Mouse (Mus musculus) myocyte (in vitro differentiated cells): ENCODE measurements at regions not wholly inside any gene's neighbourhood (a gene's known extent, or its start where the extent isn't known, plus 50 kb on each side); places are given as distances from the start of the nearest gene placed in this dataset.

Experiments used
- H3K27me3 ChIP-seq: one replicate; pipeline ENCODE4 v1.6.1; 2011; ENCODE audit not compliant: control insufficient read depth, insufficient read depth, insufficient read length
- H3K36me3 ChIP-seq: one replicate; pipeline ENCODE4 v1.6.1; 2011; ENCODE audit not compliant: control insufficient read depth, insufficient read depth
- H3K4me2 ChIP-seq: one replicate; pipeline ENCODE4 v1.6.1; 2011; ENCODE audit warnings: low read depth, control low read depth
- H3K4me3 ChIP-seq: one replicate; pipeline ENCODE4 v1.5.1; 2011; ENCODE audit warnings: mild to moderate bottlenecking, control low read depth, moderate library complexity
- H3K79me2 ChIP-seq: one replicate; pipeline ENCODE4 v1.6.1; 2011; ENCODE audit not compliant: control insufficient read depth, insufficient read depth
- H3ac ChIP-seq: one replicate; pipeline ENCODE4 v1.6.1; 2011; ENCODE audit not compliant: control insufficient read depth, insufficient read length
- CEBPB ChIP-seq: IDR thresholded peaks from 2 replicates; pipeline ENCODE4 v1.6.1; 2011; ENCODE audit warnings: mild to moderate bottlenecking, moderate library complexity; ENCODE audit not compliant: poor library complexity, insufficient read depth, severe bottlenecking
- E2F4 ChIP-seq: IDR thresholded peaks from one replicate; pipeline ENCODE4 v1.6.1; 2011; ENCODE audit warnings: mild to moderate bottlenecking, control low read depth, moderate library complexity; ENCODE audit not compliant: insufficient read depth
- MAX ChIP-seq: IDR thresholded peaks from one replicate; pipeline ENCODE4 v1.6.1; 2011; ENCODE audit warnings: low read depth, mild to moderate bottlenecking, control low read depth
- MYOD1 ChIP-seq, 3 experiments: IDR thresholded peaks; one replicate each; pipeline ENCODE4 v1.6.1; 2011; ENCODE audit warnings: control low read depth in 2 of 3, low read depth in 2 of 3, mild to moderate bottlenecking in 2 of 3, moderate library complexity in 1 of 3; ENCODE audit not compliant: insufficient read length in 2 of 3, control insufficient read depth in 1 of 3
- MYOG ChIP-seq, 3 experiments: IDR thresholded peaks; one replicate each; pipeline ENCODE4 v1.6.1; 2011; ENCODE audit warnings: control low read depth in 2 of 3, low read depth in 2 of 3, mild to moderate bottlenecking in 2 of 3; ENCODE audit not compliant: insufficient read length in 2 of 3, control insufficient read depth in 1 of 3, insufficient read depth in 1 of 3
- POLR2A ChIP-seq: IDR thresholded peaks from one replicate; pipeline ENCODE4 v1.6.1; 2011; ENCODE audit warnings: low read depth, mild to moderate bottlenecking, control low read depth, moderate library complexity; ENCODE audit not compliant: insufficient read length
- POLR2AphosphoS2 ChIP-seq: IDR thresholded peaks from one replicate; pipeline ENCODE4 v1.6.1; 2011; ENCODE audit warnings: low read depth, control low read depth; ENCODE audit not compliant: insufficient read length
- REST ChIP-seq: IDR thresholded peaks from one replicate; pipeline ENCODE4 v1.6.1; 2011; ENCODE audit warnings: mild to moderate bottlenecking, control low read depth, moderate library complexity; ENCODE audit not compliant: insufficient read depth, insufficient read length
- SRF ChIP-seq: IDR thresholded peaks from one replicate; pipeline ENCODE4 v1.6.1; 2011; ENCODE audit warnings: low read depth; ENCODE audit not compliant: control insufficient read depth, insufficient read length
- TCF12 ChIP-seq: IDR thresholded peaks from one replicate; pipeline ENCODE4 v1.6.1; 2011; ENCODE audit warnings: mild to moderate bottlenecking, control low read depth; ENCODE audit not compliant: poor library complexity, insufficient read depth, severe bottlenecking
- TCF3 ChIP-seq: IDR thresholded peaks from one replicate; pipeline ENCODE4 v1.6.1; 2011; ENCODE audit warnings: low read depth, control low read depth; ENCODE audit not compliant: insufficient read length
- USF1 ChIP-seq: IDR thresholded peaks from one replicate; pipeline ENCODE4 v1.6.1; 2011; ENCODE audit warnings: low read depth, mild to moderate bottlenecking, control low read depth, moderate library complexity

DNA sequence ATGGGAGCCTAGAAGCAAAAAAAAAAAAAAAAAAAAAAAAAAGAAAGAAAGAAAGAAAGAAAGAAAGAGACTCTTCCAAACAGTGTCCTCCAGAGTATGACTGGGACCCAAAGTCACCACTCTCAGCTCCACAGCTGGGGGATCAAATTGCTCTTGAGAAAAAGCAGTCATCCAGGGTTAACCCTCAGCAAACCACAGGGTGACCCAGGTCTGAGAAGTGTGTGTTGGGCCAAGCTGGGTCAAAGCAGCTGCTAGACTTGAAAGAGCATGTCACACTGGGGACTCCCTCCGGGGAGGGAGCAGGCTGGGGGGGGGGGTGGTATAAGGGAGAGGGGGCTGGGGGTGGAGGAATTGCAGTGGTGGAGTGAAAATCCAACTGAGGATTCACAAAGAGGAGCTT, 206.3 kb downstream of the Cdc5l start:
- no peaks in the 10 kb centered on the region for H3K27me3 ChIP-seq
- H3K36me3 ChIP-seq = no peaks in the 10 kb centered on the region
- H3K4me3 ChIP-seq = no peak overlapping the region
- no peaks in the 10 kb centered on the region for H3K79me2 ChIP-seq
- H3K4me2 ChIP-seq = no peak overlapping the region
- no peak overlapping the region for H3ac ChIP-seq
- TF ChIP-seq TCF12 = peak; percentile 12
- no peak for TF ChIP-seq CEBPB
- no peak for TF ChIP-seq POLR2A
- TF ChIP-seq MYOD1 (IDR thresholded peaks at IDR 0.05; ENCODE audit: control insufficient read depth in 1 of 3, insufficient read length in 2 of 3, low read depth in 2 of 3) = peak in 2 of 3 experiments; percentile 34 to 80
- TF ChIP-seq USF1 = no peak
- peak in 2 of 3 experiments; percentile 37 to 82 for TF ChIP-seq MYOG (IDR thresholded peaks at IDR 0.05; ENCODE audit: control insufficient read depth in 1 of 3, insufficient read depth in 1 of 3, insufficient read length in 2 of 3, low read depth in 2 of 3)
- peak; percentile 9 for TF ChIP-seq TCF3

- Histone ChIP-seq H3K4me3 (no peak overlapping the region), H3K36me3 (no peaks in the 10 kb centered on the region), H3K79me2 (no peaks in the 10 kb centered on the region), H3K27me3 (no peaks in the 10 kb centered on the region), H3ac (no peak overlapping the region), H3K4me2 (no peak overlapping the region)
- TF ChIP-seq TCF3 (no peak), MAX (no peak), POLR2A (no peak), POLR2AphosphoS2 (no peak), TCF12 (no peak), MYOD1 (IDR thresholded peaks at IDR 0.05; ENCODE audit: control insufficient read depth in 1 of 3, insufficient read length in 2 of 3, low read depth in 2 of 3) (no peak), CEBPB (no peak), USF1 (no peak), SRF (no peak), MYOG (IDR thresholded peaks at IDR 0.05; ENCODE audit: control insufficient read depth in 1 of 3, insufficient read depth in 1 of 3, insufficient read length in 2 of 3, low read depth in 2 of 3) (no peak), REST (no peak), E2F4 (no peak)
Observed at GRCm38 (mm10) chr17:45226486-45226885, 207.1 kb downstream of the Cdc5l start.

DNA sequence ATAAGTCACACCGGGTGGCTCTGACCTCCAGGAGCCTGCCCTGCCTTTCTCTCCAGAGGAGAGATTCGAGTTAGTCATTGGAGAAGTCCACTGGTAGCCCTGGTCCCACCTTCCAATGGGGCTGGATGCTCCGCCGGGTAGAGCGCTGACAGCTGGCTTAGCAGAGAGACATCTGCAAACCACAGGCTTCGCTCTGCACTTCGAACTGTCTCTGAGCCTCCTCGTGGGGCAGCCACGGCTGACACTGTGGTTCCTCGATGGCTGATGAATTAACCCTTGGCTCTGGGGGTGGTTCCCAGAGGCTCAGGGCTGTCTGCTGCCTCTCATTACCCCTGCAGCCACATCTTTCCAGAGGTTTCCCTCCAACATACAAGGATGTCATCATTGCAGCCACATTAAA, 211.9 kb downstream of the Cdc5l start:
- H3K36me3 ChIP-seq = no peaks in the 10 kb centered on the region

GRCm38 (mm10) chr17:45217126-45217525, 216.4 kb downstream of the Cdc5l start:
- Histone ChIP-seq H3K4me2 (no peak overlapping the region), H3ac (no peak overlapping the region), H3K27me3 (no peaks in the 10 kb centered on the region), H3K4me3 (no peak overlapping the region), H3K36me3 (no peaks in the 10 kb centered on the region), H3K79me2 (no peaks in the 10 kb centered on the region)
- TF ChIP-seq SRF = no peak
- TF ChIP-seq MYOD1 (IDR thresholded peaks at IDR 0.05; ENCODE audit: control insufficient read depth in 1 of 3, insufficient read length in 2 of 3, low read depth in 2 of 3) = no peak
- TF ChIP-seq MYOG (IDR thresholded peaks at IDR 0.05; ENCODE audit: control insufficient read depth in 1 of 3, insufficient read depth in 1 of 3, insufficient read length in 2 of 3, low read depth in 2 of 3) = no peak
- TF ChIP-seq REST = no peak
- TF ChIP-seq MAX = no peak
- no peak for TF ChIP-seq POLR2A
- no peak for TF ChIP-seq CEBPB
- TF ChIP-seq POLR2AphosphoS2 = no peak
- no peak for TF ChIP-seq TCF12
- TF ChIP-seq USF1 = no peak
- no peak for TF ChIP-seq E2F4
- no peak for TF ChIP-seq TCF3

More for the DNA sequence above, 211.9 kb downstream of the Cdc5l start:
- Histone ChIP-seq H3K4me2 (no peak overlapping the region), H3K27me3 (no peaks in the 10 kb centered on the region), H3K79me2 (no peaks in the 10 kb centered on the region), H3ac (no peak overlapping the region), H3K4me3 (no peak overlapping the region)
- TF ChIP-seq REST = no peak
- no peak for TF ChIP-seq MAX

GRCm38 (mm10) chr17:45215067-45216049, 218.2 kb downstream of the Cdc5l start:
- Histone ChIP-seq H3K79me2 (no peaks in the 10 kb centered on the region), H3K36me3 (no peaks in the 10 kb centered on the region), H3K4me2 (no peak overlapping the region), H3K4me3 (no peak overlapping the region), H3K27me3 (no peaks in the 10 kb centered on the region), H3ac (no peak overlapping the region)
- TF ChIP-seq MAX (no peak), USF1 (no peak), POLR2A (no peak), TCF3 (no peak), SRF (no peak), POLR2AphosphoS2 (no peak)
